Mouse (Mus musculus) CD4-positive, CD25-positive, alpha-beta regulatory T cell, adult 2 months (primary cell): ENCODE measurements around the gene 4930572O03Rik.
"Not testable (repeated sequence)": the region's sequence is repeated elsewhere in the genome, so short reads cannot be mapped to it uniquely, and the experiment has no call there.

Experiments used
- DNase-seq: peaks from one replicate; pipeline ENCODE4 v3.0.0-alpha.2; 2012; ENCODE audit warnings: low read depth, low spot score

The 4930572O03Rik gene

DNA sequence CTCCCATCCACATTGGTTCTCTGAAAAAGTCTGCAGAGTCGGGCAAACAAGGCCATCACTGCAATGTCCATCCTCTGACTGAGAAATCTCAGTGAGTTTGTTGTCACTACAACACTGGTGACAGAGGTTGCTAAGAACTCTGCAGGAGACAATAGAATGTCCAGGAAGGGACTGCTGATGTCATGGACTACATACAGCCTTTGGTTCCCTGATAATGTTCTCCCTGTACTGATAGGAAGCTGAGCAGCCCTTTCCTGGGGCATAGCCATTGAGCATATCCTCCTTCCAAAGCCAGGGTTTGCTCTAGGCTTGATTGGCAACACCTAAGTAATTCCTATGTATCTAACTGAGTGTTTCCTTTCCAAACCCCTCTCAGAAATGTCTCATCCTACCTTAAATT is at the start of gene 4930572O03Rik:
Gene 4930572O03Rik (minus strand): TSS at position 101 of the 400 bp plus-strand sequence.
- not testable (repeated sequence) for DNase-seq

DNA sequence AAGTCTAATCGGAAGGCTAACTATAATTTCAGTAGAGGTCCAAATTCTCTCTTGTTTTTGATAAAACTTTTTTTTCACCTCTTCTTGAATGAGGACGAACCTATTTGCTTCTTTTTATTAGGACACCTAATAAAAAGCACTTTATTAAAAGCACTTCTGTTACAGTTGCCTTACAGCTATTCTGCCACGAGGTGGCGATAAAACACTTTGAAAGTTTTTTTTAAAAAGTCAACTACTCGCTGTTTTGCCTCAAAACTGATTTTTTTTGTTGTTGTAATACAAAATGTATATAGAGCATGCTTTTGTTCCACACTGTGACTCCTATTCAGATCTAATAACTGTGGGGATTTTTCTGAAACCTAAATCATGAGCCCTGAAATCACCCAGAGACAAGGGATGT is 46.0 kb upstream of the 4930572O03Rik start:
- not testable (repeated sequence) for DNase-seq

DNA sequence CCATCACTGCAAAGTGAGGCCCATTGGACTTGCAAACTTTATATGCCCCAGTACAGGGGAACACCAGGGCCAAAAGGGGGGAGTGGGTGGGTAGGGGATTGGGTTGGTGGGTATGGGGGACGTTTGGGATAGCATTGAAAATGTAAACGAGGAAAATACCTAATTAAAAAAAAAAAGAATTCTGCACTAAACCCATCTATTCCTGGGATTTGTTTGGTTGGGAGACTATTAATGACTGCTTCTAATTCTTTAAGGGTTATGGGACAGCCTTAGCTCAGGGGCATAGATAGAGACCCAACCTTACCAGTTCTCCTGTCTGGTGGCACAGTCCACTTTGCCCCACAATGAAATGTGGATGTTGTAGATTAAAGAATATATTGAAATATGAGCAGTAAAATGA is 40.9 kb upstream of the 4930572O03Rik start:
- DNase-seq = not testable (repeated sequence)

DNA sequence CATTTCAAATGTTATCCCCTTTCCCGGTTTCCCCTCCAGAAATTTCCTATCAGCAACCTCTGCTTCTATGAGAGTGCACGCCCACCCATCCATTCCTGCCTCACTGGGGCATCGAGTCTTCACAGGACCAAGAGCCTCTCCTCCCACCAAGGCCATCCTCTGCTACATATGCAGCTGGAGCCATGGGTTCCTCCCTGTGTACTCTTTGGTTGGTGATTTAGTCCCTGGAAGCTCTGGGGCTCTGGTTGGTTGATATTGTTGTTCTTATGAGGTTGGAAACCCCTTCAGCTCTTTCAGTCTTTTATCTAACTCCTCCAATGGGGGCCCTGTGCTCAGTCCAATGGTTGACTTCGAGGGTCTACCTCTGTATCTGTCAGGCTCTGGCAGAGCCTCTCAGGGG is 35.0 kb upstream of the 4930572O03Rik start:
- not testable (repeated sequence) for DNase-seq

DNA sequence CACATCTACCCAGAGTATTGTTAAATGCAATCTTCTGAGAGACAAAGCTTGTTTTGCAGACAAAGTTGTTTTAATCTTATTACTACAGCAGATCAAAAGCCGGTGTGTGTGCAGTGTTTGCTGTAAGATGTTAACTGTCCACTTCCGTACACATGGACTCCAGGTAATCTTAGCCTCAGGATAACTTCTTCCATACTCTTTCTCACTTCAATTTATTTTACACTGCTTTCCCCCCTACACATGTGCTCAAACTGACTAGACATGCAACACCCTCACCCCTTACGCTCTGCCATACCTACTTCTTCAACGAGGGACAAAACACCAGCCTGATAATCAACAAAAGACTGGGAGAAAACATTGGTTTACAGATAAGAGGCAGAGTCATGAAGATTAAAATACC is 34.0 kb upstream of the 4930572O03Rik start:
- DNase-seq = not testable (repeated sequence)

DNA sequence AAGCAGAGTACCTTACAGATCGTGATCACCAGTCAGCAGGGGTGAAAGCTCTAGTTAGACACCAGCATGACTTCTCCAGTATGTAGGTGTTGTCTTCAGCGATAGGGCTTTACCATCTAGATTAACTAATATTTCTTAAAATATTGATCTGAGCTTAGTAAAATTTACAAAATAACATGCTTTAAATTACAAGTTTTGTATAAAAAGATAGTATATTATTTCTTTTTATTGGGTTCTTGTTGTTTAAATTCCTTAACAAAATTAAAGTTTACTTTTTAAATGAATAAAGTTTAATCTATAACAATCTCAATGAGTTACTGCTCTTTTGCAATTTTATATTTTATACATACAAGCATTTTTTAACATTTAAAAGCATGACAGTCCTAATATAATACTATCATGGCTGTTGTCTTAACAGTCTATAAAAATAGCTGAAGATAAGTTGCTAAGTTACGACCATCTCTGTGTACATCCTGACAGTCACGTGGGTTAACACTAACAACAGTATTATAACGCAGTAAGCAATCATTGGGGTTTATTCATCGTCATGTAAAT is 32.9 kb upstream of the 4930572O03Rik start:
- DNase-seq = not testable (repeated sequence)

DNA sequence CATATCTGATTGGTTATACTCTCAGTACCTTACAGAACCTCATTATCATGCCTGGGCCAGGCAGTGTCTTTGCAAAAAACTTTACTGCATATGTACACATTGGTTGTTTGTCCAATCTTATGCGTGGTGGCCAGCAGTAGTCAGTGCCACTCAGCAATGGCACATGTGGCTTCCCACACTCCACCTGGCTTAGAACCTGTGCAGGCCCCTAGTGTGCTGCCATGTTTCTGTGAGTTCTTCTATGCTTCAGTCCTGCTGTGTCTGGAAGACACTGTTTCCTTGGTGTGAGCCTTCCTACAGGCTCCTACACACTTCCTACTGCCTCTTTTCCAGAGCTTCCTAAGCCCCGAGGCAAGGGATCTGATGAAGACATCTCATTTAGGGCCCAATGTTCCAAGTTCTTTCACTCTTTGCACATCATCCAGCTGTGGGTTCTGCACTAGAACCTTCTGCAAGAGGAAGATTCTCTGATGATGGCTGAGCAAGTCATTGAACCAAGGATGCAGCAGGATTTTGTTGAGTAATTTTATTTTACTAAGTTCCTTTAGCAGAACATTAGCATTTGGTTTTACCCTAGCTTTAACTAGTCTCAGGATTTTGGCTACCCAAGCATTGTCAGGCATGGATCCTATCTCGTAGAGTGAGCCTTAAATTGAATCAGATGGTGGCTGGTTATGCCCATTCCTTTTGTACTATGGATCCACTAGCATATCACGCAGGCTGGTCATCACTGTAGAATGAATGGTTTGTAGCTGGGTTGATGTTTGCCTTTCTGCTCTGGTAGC is 32.2 kb upstream of the 4930572O03Rik start:
- not testable (repeated sequence) for DNase-seq

DNA sequence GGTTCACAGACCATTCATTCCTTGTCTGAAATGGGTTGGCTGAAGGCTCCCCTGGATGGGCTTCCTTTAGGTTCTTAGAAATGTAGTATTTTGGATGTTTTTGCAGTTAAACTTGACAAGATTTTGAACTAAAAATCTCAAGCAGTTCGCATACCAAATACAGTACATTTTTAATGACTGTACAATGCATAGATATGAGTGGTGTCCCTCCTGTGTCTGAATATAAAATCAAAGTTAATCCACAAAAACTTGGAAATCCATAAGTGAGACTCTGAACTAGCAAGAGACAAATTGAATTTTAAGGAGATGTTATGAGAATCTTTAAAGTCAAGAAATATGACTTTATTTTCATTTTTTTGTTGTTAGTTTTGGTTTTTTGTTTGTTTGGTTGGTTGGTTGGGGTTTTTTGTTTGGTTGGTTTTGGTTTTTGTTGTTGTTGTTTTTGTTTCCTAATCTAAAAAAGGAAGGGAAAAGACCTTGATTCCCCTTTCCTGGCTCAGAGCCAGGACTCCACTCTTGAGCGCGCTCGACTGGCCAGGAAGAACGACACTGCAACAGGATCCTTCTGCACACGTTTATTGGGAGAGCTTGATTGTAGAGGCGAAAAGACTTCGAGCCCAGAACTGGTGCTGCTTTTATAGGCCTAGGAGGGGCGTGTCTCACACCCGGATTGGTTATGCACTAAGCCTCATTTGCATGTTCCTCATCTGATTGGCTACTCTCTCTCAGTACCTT is 24.6 kb upstream of the 4930572O03Rik start:
- DNase-seq = not testable (repeated sequence)

DNA sequence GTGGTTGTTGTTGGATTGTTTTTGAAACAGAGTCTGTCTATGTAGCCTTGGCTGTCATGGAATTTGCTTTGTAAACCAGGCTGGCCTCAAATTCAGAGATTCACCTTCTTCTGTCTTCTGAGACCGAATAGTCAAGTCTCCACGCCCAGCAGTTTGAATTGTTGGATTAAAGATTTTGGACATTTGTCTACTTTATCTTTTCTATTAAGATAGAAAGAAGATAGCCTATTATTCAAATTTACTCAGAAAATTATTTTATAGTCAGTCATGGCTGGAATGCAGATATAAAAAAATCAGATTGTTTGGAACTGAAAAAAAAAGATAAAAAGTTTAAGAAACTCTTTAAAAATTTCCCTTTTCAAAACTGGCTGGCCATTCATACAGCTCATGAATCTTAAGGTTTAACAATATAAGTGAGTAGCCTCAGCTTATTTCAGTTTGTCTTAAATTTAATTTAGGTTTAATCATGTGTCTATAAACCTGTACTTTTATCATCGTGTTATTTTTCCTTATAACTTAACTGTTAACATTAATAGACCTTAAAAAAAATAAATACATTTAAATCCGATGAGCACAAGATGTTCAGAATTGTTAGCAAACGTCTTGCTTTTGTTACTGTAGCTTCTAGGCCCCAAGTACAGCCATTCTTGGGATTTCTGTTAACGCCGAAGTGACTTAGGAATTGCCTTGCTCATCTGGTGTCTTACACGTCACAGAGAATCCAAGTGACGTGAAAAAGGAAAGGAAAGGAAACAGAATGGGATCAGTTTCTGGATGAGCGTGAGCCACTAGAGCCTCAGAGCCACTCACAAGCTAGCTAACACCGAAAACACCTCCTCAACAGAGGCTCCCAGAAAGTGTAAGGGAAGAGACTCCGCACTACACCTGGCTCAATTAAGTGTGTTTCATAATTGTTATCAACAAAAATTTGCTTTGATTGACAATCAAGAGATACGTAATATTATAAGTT is 23.4 kb upstream of the 4930572O03Rik start:
- DNase-seq = not testable (repeated sequence)

DNA sequence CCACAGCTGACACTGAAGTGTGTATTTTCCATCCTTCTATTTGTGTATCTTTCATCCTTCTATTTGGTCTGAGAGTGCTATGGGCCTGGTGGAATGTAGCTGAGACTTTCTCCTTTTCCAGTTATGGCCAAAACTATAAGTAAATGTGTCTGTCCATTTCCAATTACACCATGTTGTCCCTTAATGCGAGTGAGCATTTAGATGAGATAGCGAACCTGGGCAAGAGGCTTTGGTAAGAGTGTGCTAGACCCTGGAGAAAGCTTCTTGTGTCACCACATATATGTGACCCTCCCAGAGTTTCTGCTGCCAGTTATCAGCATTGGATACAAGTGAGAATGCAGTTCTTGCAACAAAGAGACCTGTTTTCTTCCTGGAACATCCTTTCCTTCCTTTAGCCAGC is 22.0 kb upstream of the 4930572O03Rik start:
- DNase-seq = not testable (repeated sequence)

DNA sequence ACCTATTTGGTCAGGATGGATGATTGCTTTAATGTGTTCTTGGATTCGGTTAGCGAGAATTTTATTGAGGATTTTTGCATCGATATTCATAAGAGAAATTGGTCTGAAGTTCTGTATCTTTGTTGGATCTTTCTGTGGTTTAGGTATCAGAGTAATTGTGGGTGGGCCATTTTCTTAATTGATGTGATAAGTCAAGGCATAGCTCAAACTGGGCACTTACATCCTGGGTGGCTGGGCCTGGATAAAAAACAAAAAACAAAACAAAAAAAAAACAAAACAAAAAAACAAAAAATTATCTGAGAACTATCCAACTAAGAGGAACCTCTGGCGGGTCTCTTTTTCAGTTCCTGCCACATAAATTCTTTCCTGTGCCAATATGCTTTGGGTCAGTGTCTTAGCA is 20.9 kb upstream of the 4930572O03Rik start:
- not testable (repeated sequence) for DNase-seq

DNA sequence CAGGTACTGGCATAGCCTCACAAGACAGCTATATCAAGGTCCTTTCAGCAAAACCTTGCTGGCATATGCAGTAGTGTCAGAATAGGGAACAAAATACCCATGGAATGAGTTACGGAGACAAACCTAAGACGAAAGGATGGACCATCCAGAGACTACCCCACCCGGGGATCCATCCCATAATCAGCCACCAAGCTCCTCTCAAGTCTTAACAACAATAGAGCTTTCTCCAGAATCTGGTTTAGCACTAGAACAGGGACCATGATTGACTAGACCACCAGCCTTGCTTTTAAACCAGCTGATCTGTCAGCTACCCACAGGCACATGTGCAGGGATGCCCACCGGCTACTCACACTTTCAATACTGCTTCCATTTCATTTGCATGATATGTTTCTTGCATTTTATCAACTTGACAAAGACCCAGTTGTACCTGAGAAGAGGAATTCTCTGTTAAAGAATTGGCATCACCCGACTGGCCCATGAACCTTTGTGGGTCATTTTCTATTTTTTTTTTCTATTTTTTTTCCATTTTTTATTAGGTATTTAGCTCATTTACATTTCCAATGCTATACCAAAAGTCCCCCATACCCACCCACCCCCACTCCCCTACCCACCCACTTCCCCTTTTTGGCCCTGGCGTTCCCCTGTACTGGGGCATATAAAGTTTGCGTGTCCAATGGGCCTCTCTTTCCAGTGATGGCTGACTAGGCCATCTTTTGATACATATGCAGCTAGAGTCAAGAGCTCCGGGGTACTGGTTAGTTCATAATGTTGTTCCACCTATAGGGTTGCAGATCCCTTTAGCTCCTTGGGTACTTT is 17.8 kb upstream of the 4930572O03Rik start:
- not testable (repeated sequence) for DNase-seq

DNA sequence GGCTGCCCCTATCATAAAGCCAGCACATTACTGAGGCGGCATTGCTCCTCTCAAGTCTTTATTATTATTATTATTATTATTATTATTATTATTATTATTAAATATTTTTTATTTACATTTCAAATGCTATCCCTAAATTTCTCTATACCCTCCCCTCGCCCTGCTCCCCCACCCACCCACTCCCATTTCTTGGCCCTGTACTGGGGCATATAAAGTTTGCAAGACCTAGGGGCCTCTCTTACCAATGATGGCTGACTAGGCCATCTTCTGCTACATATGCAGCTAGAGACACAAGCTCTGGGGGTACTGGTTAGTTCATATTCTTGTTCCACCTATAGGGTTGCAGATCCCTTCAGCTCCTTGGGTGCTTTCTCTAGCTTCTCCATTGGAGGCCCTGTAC is 17.1 kb upstream of the 4930572O03Rik start:
- DNase-seq = not testable (repeated sequence)

DNA sequence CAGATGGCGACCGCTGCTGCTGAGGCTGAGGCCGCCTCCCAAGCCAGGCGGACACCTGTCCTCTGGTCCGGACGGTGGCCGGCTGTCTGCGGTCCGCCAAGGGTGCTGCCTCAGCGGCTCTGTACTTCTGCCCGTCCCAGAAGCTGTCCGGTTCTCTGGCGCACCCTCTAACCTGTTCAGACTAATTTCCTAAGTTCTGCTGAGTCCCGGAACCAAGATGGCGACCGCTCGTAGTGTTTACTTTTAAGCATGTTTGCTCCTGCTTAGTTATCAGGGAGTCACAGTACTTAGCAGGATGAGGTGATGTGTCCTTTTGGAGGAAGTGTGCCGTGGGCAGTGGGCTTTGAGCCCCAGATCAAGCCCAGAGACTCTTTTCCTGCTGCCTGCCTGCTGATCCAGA is 13.9 kb upstream of the 4930572O03Rik start:
- DNase-seq = not testable (repeated sequence)

DNA sequence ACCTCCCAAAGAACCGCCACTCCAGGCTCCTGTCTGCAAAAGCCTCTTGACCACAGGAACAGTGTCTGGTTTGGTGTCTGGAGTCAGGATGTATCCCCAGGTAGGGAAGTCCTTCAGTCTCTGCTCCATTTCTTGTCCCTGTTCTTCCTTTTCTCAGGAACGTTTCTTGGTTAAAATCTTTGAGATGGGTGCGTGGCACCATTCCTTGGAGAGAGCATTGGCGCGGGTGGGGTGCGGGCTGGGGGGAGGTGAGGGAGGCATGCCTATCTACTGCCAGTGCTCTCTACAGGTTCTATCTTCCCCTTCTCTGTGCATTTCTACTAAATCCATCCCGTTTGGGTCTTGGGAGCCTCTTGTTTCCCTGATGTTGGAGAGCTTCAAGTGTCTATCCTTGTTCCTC is 7.0 kb upstream of the 4930572O03Rik start:
- DNase-seq = not testable (repeated sequence)

DNA sequence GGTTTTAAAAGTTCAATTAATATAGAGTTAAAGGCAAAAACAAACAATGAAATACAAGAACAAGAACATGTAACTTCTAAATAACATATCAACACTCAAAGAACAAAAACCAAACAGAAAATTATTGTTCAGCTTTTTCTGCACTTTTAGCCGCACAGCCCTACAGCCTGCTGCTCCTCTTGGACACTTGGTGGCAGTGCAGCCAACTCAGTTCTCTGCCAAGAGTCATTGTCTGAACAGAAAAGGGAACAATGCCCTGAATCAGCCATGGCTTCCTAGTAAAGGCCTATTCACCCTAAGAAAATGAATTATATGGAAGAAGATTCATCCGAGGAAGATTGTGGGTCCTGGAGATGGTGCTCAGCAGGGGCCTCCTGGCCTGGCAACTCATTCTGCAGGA is 4.5 kb downstream of the 4930572O03Rik start:
- not testable (repeated sequence) for DNase-seq

DNA sequence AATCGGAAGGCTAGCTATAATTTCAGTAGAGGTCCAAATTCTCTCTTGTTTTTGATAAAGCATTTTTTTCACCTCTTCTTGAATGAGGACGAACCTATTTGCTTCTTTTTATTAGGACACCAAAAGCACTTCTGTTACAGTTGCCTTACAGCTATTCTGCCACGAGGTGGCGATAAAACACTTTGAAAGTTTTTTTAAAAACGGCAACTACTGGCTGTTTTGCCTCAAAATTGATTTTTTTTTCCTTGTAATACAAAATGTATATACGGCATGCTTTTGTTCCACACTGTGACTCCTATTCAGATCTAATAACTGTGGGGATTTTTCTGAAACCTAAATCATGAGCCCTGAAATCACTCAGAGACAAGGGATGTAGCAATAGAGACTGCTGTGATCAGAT is 11.2 kb downstream of the 4930572O03Rik start:
- not testable (repeated sequence) for DNase-seq

DNA sequence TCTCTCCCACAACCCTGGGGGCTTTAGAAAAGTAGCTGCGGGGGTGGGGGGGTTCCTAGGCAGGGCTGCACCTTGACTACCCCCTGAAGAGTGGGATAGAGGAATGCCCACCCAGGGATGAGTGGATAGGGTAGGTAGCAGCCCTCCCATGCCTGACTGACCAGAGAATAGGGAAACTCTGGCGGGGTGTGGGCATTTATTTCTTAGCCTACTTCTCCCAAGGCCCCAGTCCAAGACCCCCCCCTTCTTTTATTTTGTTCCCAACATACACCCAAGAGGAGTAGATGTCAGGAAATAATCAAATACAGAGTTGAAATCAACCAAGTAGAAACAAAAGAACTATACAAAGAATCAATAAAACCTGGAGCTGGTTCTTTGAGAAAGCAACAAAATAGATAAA is 19.2 kb downstream of the 4930572O03Rik start:
- DNase-seq = not testable (repeated sequence)

DNA sequence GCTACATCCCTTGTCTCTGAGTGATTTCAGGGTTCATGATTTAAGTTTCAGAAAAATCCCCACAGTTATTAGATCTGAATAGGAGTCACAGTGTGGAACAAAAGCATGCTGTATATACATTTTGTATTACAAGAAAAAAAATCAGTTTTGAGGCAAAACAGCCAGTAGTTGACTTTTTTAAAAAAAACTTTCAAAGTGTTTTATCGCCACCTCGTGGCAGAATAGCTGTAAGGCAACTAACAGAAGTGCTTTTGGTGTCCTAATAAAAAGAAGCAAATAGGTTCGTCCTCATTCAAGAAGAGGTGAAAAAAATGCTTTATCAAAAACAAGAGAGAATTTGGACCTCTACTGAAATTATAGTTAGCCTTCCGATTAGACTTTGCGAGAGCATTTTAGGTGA is 26.8 kb downstream of the 4930572O03Rik start:
- not testable (repeated sequence) for DNase-seq

DNA sequence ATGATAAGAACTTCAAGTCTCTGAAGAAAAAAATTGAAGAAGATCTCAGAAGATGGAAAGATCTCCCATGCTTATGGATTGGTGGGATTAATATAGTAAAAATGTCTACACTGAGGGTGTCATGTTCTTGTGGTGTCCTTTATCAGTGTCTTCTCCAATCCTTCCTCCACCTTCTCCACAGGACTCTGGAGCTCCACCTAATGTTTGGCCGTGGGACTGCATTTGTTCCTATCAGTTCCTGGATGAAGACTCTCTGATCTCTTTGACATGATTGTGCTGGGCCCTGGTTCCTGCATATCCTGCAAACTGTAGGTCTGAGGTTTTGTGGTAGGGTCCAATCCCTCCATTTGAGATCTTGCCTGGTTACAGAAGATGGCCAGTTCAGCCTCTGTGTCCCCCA is 28.7 kb downstream of the 4930572O03Rik start:
- not testable (repeated sequence) for DNase-seq
